10 mouse cellular contexts compared by ENCODE assay signal in the genomic region with DNA sequence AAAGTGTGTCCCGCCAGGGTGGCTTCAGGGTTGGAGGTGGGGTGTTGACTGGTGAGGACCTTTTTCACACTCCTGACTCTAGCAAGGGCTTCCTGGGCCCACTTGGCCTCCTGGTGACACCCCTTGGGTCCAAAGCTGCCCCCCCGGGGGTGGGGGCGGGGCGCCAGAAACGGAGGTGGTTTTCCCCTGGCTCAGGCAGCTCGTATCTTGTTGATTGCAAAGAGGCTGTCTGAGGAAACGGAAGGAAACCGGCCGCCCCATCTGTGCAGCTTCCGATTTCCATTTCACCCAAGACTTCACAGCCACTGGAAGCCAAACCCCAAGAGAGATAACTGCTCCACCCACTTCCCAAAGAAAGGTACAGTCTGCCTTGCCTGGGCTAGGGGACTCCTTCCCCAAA. TPM values are rescaled to one million over a fixed set of nuclear protein-coding genes. Genes with fewer than 3 reads are reported as not detected.
A peak's percentile ranks its signal among the peaks of the same experiment; 100 is the strongest.
DNase-seq lines count a peak whose midpoint lies in the region; ATAC-seq and TF ChIP-seq lines count a peak whose summit lies in the region.
"Had no signal": no experiment of that assay in that cellular context is flagged by ENCODE, and none has a peak within 500 bp of the region (broad histone marks: within the 10 kb centered on the region; RNA-seq: fewer than 3 reads in every experiment).

No protein-coding gene starts in this region.

- H3K4me1 ChIP-seq in heart, embryonic 10.5 days: peaks cover 44% of the 10 kb centered on the region
- H3K4me1 ChIP-seq in thymus, adult 2 months (replicated peaks; ENCODE audit: control insufficient read depth, insufficient read depth, low read length): peaks cover 41% of the 10 kb centered on the region
- H3K4me1 ChIP-seq in forebrain, embryonic 16.5 days (replicated peaks; ENCODE audit: control insufficient read depth, insufficient read depth, low read length): peaks cover 12% of the 10 kb centered on the region
- H3K4me1 ChIP-seq in intestine, embryonic 16.5 days (ENCODE audit: control insufficient read depth, insufficient read depth, low read length): 0 out of 2 replicates have a peak, but pooled peaks cover 6% of the 10 kb centered on the region

- no peak for TF ChIP-seq CTCF in thymus, adult 2 months (IDR thresholded peaks at IDR 0.05; ENCODE audit: borderline replicate concordance, control insufficient read depth, extremely low read depth, insufficient read depth, low read length, poor library complexity)

- H3K9me3 ChIP-seq in heart, embryonic 10.5 days: no peaks in the 10 kb centered on the region
- H3K9me3 ChIP-seq in forebrain, embryonic 16.5 days (ENCODE audit: control insufficient read depth, low read length): no peaks in the 10 kb centered on the region
- no peaks in the 10 kb centered on the region for H3K9me3 ChIP-seq in intestine, embryonic 16.5 days (ENCODE audit: control insufficient read depth, low read length)
- H3K9me3 ChIP-seq: hindbrain, embryonic 12.5 days; stomach, embryonic 15.5 days had no signal

- 24% methylated on average over 10 of the region's 10 CpGs for WGBS in heart, embryonic 10.5 days
- WGBS in thymus, adult 2 months: 4% methylated on average over 10 of the region's 10 CpGs
- WGBS in forebrain, embryonic 16.5 days: 54% methylated on average over 10 of the region's 10 CpGs
- 44% methylated on average over 10 of the region's 10 CpGs for WGBS in intestine, embryonic 16.5 days

- TF ChIP-seq POLR2A in thymus, adult 2 months (IDR thresholded peaks at IDR 0.05; ENCODE audit: control insufficient read depth, extremely low read depth, insufficient read depth, low read length, poor library complexity): no peak

- peak overlapping the region; percentile 4; the same call in 1 of the 2 replicates for H3K27ac ChIP-seq in heart, embryonic 10.5 days
- H3K27ac ChIP-seq in thymus, adult 2 months (ENCODE audit: control insufficient read depth, insufficient read depth, low read length): peak overlapping the region; percentile 46; the same call in 1 of the 2 replicates
- H3K27ac ChIP-seq in forebrain, embryonic 16.5 days (ENCODE audit: low read length): no peak overlapping the region
- no peak overlapping the region for H3K27ac ChIP-seq in intestine, embryonic 16.5 days (ENCODE audit: low read length)
- H3K27ac ChIP-seq: hindbrain, embryonic 12.5 days; stomach, embryonic 15.5 days had no signal

- intact Hi-C loops in heart, postnatal 25 days (cut with DNase I): loop anchor here (5.0 kb wide), 2 partner anchors 75 to 185 kb away; no protein-coding TSS in a partner anchor

- H3K4me2 ChIP-seq in forebrain, embryonic 16.5 days (ENCODE audit: low read length): no peak overlapping the region
- no peak overlapping the region for H3K4me2 ChIP-seq in intestine, embryonic 16.5 days (ENCODE audit: low read depth, low read length)
- H3K4me2 ChIP-seq: hindbrain, embryonic 12.5 days; stomach, embryonic 15.5 days had no signal

- no peak for DNase-seq in heart, embryonic 10.5 days (ENCODE audit: low spot score)
- no peak for DNase-seq in heart, postnatal 25 days (ENCODE audit: low spot score)
- peak; percentile 59 for DNase-seq in lung, postnatal 36 days
- DNase-seq in thymus, adult 2 months: peak; percentile 66
- DNase-seq in embryo, embryonic 11 days: no peak

- H3K36me3 ChIP-seq in heart, embryonic 10.5 days: no peaks in the 10 kb centered on the region
- H3K36me3 ChIP-seq in thymus, adult 2 months (ENCODE audit: control insufficient read depth, insufficient read depth, low read length): no peaks in the 10 kb centered on the region
- H3K36me3 ChIP-seq in forebrain, embryonic 16.5 days (ENCODE audit: control insufficient read depth, insufficient read depth): no peaks in the 10 kb centered on the region
- H3K36me3 ChIP-seq in intestine, embryonic 16.5 days (ENCODE audit: control insufficient read depth, insufficient read depth, low read length): no peaks in the 10 kb centered on the region
- H3K36me3 ChIP-seq: hindbrain, embryonic 12.5 days; stomach, embryonic 15.5 days had no signal

- no peak overlapping the region for H3K4me3 ChIP-seq in heart, embryonic 10.5 days
- no peak overlapping the region for H3K4me3 ChIP-seq in thymus, adult 2 months (ENCODE audit: control insufficient read depth, insufficient read depth, low read length)
- no peak overlapping the region for H3K4me3 ChIP-seq in forebrain, embryonic 16.5 days (replicated peaks; ENCODE audit: low read length)
- no peak overlapping the region for H3K4me3 ChIP-seq in intestine, embryonic 16.5 days (ENCODE audit: low read length)
- H3K4me3 ChIP-seq: hindbrain, embryonic 12.5 days; stomach, embryonic 15.5 days had no signal

- ATAC-seq in common myeloid progenitor, adult 5-6 weeks (replicated peaks; ENCODE audit: low read depth, poor library complexity, severe bottlenecking): peak; percentile 48
- no peak for ATAC-seq in forebrain, embryonic 16.5 days
- ATAC-seq in intestine, embryonic 16.5 days: no peak

- H3K27me3 ChIP-seq in heart, embryonic 10.5 days (ENCODE audit: insufficient read depth, poor library complexity, severe bottlenecking): peaks cover 12% of the 10 kb centered on the region
- H3K27me3 ChIP-seq in thymus, adult 2 months (ENCODE audit: control insufficient read depth, insufficient read depth, low read length): no peaks in the 10 kb centered on the region
- no peaks in the 10 kb centered on the region for H3K27me3 ChIP-seq in forebrain, embryonic 16.5 days (replicated peaks; ENCODE audit: control insufficient read depth, insufficient read depth, low read length)
- no peaks in the 10 kb centered on the region for H3K27me3 ChIP-seq in intestine, embryonic 16.5 days (replicated peaks; ENCODE audit: control insufficient read depth, insufficient read depth, low read length)
- H3K27me3 ChIP-seq: hindbrain, embryonic 12.5 days; stomach, embryonic 15.5 days had no signal

- H3K9ac ChIP-seq in forebrain, embryonic 16.5 days (replicated peaks; ENCODE audit: low read depth, low read length): no peak overlapping the region
- no peak overlapping the region for H3K9ac ChIP-seq in intestine, embryonic 16.5 days (ENCODE audit: low read depth, low read length)
- H3K9ac ChIP-seq: hindbrain, embryonic 12.5 days; stomach, embryonic 15.5 days had no signal

RNA-seq across cellular contexts. Expression of gene Rab44, which starts 58.1 kb away (rescaled TPM):
- polyA plus RNA-seq in heart, embryonic 10.5 days (2016; fragmentation: Nextera tagmentation; extraction: Ambion mirVana): 0.23 and 0.48 TPM in 2 replicates
- under 1 TPM; 0.13 to 0.39 TPM for total RNA-seq in heart, postnatal 25 days (2021)
- 147 and 213 TPM in 2 replicates for total RNA-seq in common myeloid progenitor, adult 5-6 weeks (2017)
- 8.3 and 8.9 TPM in 2 replicates for polyA plus RNA-seq in thymus, adult 2 months (2012; rRNA removed)
- not detected in 2 replicates for polyA plus RNA-seq in forebrain, embryonic 16.5 days (2015; fragmentation: Nextera tagmentation; extraction: Ambion mirVana)
- polyA plus RNA-seq in intestine, embryonic 16.5 days (2015; fragmentation: Nextera tagmentation; extraction: Ambion mirVana): 0.34 and 0.70 TPM in 2 replicates

Comparison
In these comparisons a context has a peak if more than half of its experiments do, and no peak if none do; other contexts are left out.
1. DNase-seq: peak in lung, postnatal 36 days (single experiment) and thymus, adult 2 months (single experiment); none in heart, embryonic 10.5 days (single experiment), heart, postnatal 25 days (single experiment) and embryo, embryonic 11 days (single experiment).
2. H3K27ac ChIP-seq: peak in heart, embryonic 10.5 days (single experiment) and thymus, adult 2 months (single experiment); none in forebrain, embryonic 16.5 days (single experiment) and intestine, embryonic 16.5 days (single experiment).